Mouse (Mus musculus) erythroblast, adult 5-6 weeks (primary cell): ENCODE measurements around the gene Lce1i. TPM values are rescaled to one million over a fixed set of nuclear protein-coding genes. Genes with fewer than 3 reads are reported as not detected.
"Not testable (repeated sequence)": the region's sequence is repeated elsewhere in the genome, so short reads cannot be mapped to it uniquely, and the experiment has no call there.

Experiments used
- ATAC-seq: replicated peaks from 2 replicates; pipeline ENCODE4 v1.8.0; 2016; ENCODE audit warnings: moderate number of reproducible peaks, mild to moderate bottlenecking, moderate TSS enrichment, inconsistent platforms; ENCODE audit not compliant: poor library complexity, low FRiP score, severe bottlenecking
- total RNA-seq, 2 experiments: library from RNA; stranded (forward) in 1 of 2; stranded (reverse) in 1 of 2; fragments of 150-400 nt in 1 of 2; fragments of 200-764, 138-1000 nt in 1 of 2; gene quantifications; 2 replicates each; pipeline versions ENCODE4 v1.2.3 to v1.2.4; 2015 to 2017; ENCODE audit warnings: low replicate concordance in 2 of 2

Gene Lce1i
- total RNA-seq (2015; ENCODE audit: low replicate concordance) (not detected in 2 replicates), total RNA-seq (2017; ENCODE audit: low replicate concordance) (not detected in 2 replicates)

DNA sequence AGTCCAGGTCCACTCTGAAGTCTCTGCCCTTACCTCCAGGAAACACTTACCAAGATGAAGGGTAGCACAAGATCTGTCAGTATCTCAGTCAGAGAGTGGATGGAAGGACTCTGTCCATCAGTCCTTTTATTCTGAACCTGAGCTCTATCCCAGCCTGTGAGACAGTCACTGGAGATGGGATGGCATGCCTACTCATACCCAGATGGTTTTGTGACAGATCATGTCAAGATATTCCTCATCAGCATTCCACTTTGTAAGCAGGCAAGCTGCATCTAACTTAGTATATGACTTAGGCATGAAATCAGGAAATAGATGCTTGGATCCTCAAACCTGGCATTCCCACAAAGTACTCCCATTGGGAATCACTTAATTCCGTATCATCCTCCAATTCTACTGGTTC, at the start of gene Lce1i:
TSS of gene Lce1i (minus strand) at position 101 of the 400 bp plus-strand sequence.
- ATAC-seq: no peak

DNA sequence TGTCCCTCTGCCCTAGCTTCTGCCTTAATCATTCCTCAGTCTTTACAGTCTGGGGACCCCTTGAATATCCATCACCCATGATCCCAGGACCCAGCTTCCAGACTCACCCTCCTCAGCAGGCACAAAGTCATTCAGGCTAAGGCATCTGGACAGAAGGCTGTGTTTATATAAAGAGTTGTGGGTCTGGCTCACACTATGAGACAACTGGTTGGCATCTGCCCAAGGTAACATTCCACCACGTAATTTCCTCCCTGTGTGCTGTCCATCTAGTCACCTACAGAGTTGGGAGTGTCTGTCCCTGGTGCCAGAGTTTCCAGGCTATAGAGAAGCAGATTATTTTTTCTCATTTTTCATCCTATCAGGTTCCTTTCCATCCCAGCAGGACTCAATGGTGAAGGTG, 48.4 kb upstream of the Lce1i start, which contains the start of gene Kprp:
TSS of gene Kprp (minus strand) at position 140 of the 400 bp plus-strand sequence.
- ATAC-seq: no peak

DNA sequence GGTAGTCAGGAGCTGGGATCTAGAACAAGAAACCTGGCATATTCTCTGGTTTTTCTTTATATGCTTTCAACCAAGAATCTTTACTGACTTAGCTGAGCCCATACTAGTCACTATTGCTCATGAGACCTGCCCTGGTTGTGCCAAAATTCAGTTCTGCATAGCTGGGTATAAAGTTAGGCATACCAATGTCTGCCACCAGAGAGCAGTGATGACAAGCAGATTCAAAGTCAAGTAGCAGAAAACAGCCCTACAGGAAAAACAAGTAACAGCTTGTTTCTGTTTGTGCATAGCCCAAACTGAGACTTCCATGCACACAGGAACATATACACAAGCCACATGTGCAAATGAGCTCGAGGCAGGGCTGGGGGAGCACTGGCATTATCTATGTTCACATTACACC, 47.1 kb upstream of the Lce1i start:
- no peak for ATAC-seq

DNA sequence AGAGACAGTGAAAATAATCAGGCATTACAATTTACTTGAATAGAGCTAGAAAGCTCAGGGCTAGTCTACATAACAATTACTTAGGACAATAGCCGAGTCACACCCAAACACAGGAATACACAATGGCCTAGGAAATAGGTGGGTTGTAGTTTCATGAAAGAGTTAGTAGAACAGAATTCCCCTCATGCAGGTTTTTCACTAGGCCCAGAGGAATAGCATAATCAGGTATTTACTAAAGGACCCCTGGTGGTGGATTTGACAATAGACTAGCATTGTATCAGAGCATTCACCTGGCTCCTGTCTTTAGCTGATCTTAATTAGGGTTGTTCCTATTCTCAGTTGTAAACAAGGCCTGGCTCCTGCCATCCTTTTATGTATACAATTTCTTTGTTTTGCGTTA, 37.3 kb upstream of the Lce1i start:
- not testable (repeated sequence) for ATAC-seq

DNA sequence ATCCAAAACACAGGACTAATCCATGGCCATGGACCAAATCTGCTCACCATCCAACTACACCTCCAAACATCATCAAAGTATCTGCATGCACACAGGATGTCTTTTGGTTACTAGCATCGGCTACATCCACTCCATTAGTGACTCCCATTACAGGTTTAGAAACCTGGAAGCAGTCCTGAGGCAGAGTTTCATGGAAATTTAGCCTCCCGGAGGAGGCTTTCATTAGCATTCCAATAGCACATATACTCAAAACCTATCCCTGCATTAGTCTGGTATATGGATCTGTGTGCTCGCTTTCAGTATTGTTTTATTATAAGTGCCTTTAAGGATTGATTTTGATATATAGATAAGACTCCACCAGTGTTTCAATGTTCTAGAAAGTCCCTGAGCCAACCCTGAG, 36.9 kb upstream of the Lce1i start:
- no peak for ATAC-seq

DNA sequence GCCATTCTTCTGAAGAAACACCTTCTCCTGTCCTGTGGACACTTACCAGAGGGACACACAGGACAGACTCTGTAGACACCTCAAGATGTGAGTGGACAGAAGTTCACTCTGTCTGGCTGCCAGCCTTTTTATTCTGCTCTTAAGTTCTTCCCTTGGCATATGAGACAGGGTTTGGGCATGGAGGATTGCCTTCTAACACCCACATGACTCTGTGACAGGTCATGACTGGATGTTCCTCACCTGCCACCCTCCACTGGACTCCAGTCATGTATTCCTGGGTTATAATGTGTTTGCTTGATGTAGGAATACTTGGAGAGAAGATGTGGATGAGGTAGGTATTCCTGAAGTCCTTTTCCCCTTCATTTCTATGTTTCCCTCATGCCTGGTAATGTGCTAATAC, 29.1 kb upstream of the Lce1i start, which contains the start of gene Lce1k:
TSS of gene Lce1k (minus strand) at position 101 of the 400 bp plus-strand sequence.
- ATAC-seq: no peak

DNA sequence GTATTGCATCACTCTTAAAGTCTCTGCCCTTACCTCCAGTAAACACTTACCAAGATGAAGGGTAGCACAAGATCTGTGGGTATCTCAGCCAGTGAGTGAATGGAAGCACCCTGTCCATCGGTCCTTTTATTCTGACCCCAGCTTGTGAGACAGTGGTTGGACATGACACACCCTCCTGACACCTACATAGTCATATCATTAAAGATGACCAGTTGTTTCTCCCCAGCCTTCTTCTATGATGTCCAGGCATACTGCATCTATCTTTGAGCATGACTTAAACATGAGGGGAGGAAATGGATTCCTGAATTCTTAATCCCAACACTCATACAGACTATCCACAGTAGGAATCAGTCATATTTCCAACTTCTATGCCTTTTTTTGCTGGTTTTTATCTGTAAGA, 11.7 kb upstream of the Lce1i start, which contains the start of gene Lce1j:
TSS of gene Lce1j (minus strand) at position 101 of the 400 bp plus-strand sequence.
- ATAC-seq: no peak

DNA sequence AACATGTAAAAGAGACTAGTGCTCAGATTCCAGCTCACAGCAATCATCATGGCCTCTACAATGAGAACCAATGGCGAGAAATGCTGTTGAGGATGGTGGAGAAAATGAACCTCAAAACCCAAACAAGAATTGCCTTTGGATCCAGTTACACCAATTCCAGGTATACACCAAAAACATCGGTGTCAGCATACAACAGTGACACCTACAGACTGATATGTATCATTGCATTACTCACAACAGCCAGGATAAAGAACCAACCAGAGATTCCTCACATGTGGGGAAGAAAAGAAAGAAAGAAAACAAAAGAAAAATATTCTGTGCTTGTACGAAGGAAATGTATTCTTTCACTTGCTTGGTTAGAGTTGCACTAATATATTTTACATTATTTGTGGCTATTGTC, 7.1 kb downstream of the Lce1i start:
- ATAC-seq: no peak

DNA sequence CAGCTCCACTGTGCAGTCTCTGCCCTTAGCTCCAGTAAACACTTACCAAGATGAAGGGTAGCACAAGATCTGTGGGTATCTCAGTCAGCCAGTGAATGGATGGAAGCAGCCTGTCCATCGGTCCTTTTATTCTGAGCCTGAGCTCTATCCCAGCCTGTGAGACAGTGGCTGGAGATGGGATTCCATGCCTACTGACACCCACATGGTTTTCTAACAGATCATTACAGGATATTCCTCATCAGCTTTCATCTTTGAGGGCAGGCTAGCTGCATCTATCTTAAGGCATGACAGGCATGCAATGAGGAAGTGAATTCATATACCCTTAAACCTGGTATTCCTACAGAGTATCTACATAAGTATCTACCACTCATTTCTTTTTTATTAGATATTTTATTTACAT, 13.7 kb downstream of the Lce1i start, which contains the start of gene Lce1h:
TSS of gene Lce1h (minus strand) at position 101 of the 400 bp plus-strand sequence.
- no peak for ATAC-seq

DNA sequence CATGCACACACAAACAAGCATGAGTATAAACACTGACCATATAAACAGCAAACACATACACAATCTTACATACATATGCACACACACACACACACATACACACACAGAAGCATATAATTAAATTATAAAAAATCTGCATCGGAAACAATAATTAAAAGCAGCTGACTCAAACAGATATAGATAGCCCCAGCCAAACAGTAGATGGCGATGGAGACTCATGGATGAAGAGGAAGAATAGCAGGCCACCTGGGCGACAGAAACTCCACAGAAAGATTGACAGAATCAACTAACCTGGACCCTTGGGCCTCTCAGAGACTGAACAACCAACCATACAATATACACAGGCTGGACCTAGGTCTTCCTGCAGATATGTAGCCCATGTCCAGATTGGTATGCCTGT, 25.5 kb downstream of the Lce1i start:
- no peak for ATAC-seq

DNA sequence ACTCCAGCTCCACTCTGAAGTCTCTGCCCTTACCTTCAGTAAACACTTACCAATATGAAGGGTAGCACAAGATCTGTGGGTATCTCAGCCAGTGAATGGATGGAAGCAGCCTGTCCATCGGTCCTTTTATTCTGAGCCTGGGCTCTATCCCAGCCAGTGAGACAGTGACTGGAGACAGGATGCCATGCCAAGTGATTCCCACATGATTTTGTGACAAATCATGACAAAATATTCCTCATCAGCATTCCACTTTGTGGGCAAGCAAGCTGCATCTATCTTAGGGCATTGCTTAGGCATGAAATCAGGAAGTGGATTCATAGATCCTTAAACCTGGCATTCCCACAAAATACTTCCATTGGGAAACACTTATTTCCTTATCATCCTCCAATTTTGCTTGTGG, 26.5 kb downstream of the Lce1i start, which contains the start of gene Lce1g:
TSS of gene Lce1g (minus strand) at position 101 of the 400 bp plus-strand sequence.
- no peak for ATAC-seq

DNA sequence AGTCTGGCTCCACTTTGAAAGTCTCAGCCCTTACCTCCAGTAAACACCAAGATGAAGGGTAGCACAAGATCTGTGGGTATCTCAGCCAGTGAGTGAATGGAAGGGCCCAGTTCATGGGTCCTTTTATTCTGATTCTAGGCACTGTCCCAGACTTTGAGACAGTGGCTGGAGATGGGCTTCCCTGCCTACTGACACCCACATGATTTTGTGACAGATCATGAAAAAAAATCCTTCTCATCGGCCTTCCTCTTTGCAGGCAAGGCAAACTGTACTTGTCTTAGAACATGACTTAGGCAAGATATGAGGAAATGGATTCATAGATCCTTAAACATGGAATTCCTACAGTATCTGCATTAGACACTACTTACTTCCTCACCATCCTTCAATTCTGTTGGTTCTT, 39.7 kb downstream of the Lce1i start, which contains the start of gene Gm38119:
TSS of gene Gm38119 (minus strand) at position 101 of the 400 bp plus-strand sequence.
- no peak for ATAC-seq

Other genes starting within 250 kb of the Lce1i start
- not detected in 2 replicates for gene 2310046K23Rik, start 244.4 kb downstream of the Lce1i start, total RNA-seq (2015; ENCODE audit: low replicate concordance)
- not detected in 2 replicates for gene 2310046K23Rik, start 244.4 kb downstream of the Lce1i start, total RNA-seq (2017; ENCODE audit: low replicate concordance)
- 1.0 TPM in 1 of 2 replicates, not detected in the other for gene Ivl, start 205.2 kb downstream of the Lce1i start, total RNA-seq (2015; ENCODE audit: low replicate concordance)
- gene Ivl, start 205.2 kb downstream of the Lce1i start, total RNA-seq (2017; ENCODE audit: low replicate concordance): 0.56 TPM in 1 of 2 replicates, not detected in the other
- gene Smcp, start 189.9 kb downstream of the Lce1i start, total RNA-seq (2015; ENCODE audit: low replicate concordance): not detected in 2 replicates
- not detected in 2 replicates for gene Smcp, start 189.9 kb downstream of the Lce1i start, total RNA-seq (2017; ENCODE audit: low replicate concordance)
- gene 2210017I01Rik, start 171.4 kb downstream of the Lce1i start, total RNA-seq (2015; ENCODE audit: low replicate concordance): not detected in 2 replicates
- not detected in 2 replicates for gene 2210017I01Rik, start 171.4 kb downstream of the Lce1i start, total RNA-seq (2017; ENCODE audit: low replicate concordance)
- gene Lce6a, start 157.2 kb downstream of the Lce1i start, total RNA-seq (2015; ENCODE audit: low replicate concordance): not detected in 2 replicates
- not detected in 2 replicates for gene Lce6a, start 157.2 kb downstream of the Lce1i start, total RNA-seq (2017; ENCODE audit: low replicate concordance)
- gene Lce1a1, start 130.6 kb downstream of the Lce1i start, total RNA-seq (2015; ENCODE audit: low replicate concordance): not detected in 2 replicates
- not detected in 2 replicates for gene Lce1a1, start 130.6 kb downstream of the Lce1i start, total RNA-seq (2017; ENCODE audit: low replicate concordance)
- gene Lce1b, start 122.0 kb downstream of the Lce1i start, total RNA-seq (2015; ENCODE audit: low replicate concordance): not detected in 2 replicates
- gene Lce1b, start 122.0 kb downstream of the Lce1i start, total RNA-seq (2017; ENCODE audit: low replicate concordance): not detected in 2 replicates
- not detected in 2 replicates for gene Lce1a2, start 108.6 kb downstream of the Lce1i start, total RNA-seq (2015; ENCODE audit: low replicate concordance)
- gene Lce1a2, start 108.6 kb downstream of the Lce1i start, total RNA-seq (2017; ENCODE audit: low replicate concordance): not detected in 2 replicates
- gene Lce1c, start 99.7 kb downstream of the Lce1i start, total RNA-seq (2015; ENCODE audit: low replicate concordance): not detected in 2 replicates
- gene Lce1c, start 99.7 kb downstream of the Lce1i start, total RNA-seq (2017; ENCODE audit: low replicate concordance): not detected in 2 replicates
- gene Lce1d, start 91.7 kb downstream of the Lce1i start, total RNA-seq (2015; ENCODE audit: low replicate concordance): not detected in 2 replicates
- gene Lce1d, start 91.7 kb downstream of the Lce1i start, total RNA-seq (2017; ENCODE audit: low replicate concordance): not detected in 2 replicates
- not detected in 2 replicates for gene Lce1e, start 69.8 kb downstream of the Lce1i start, total RNA-seq (2015; ENCODE audit: low replicate concordance)
- not detected in 2 replicates for gene Lce1e, start 69.8 kb downstream of the Lce1i start, total RNA-seq (2017; ENCODE audit: low replicate concordance)
- gene Lce1f, start 58.5 kb downstream of the Lce1i start, total RNA-seq (2015; ENCODE audit: low replicate concordance): not detected in 2 replicates
- not detected in 2 replicates for gene Lce1f, start 58.5 kb downstream of the Lce1i start, total RNA-seq (2017; ENCODE audit: low replicate concordance)
- not detected in 2 replicates for gene Gm38119, start 39.8 kb downstream of the Lce1i start, total RNA-seq (2015; ENCODE audit: low replicate concordance)
- gene Gm38119, start 39.8 kb downstream of the Lce1i start, total RNA-seq (2017; ENCODE audit: low replicate concordance): not detected in 2 replicates
- not detected in 2 replicates for gene Lce1g, start 26.6 kb downstream of the Lce1i start, total RNA-seq (2015; ENCODE audit: low replicate concordance)
- not detected in 2 replicates for gene Lce1g, start 26.6 kb downstream of the Lce1i start, total RNA-seq (2017; ENCODE audit: low replicate concordance)
- not detected in 2 replicates for gene Lce1h, start 13.8 kb downstream of the Lce1i start, total RNA-seq (2015; ENCODE audit: low replicate concordance)
- gene Lce1h, start 13.8 kb downstream of the Lce1i start, total RNA-seq (2017; ENCODE audit: low replicate concordance): not detected in 2 replicates
- gene Lce1j, start 11.6 kb upstream of the Lce1i start, total RNA-seq (2015; ENCODE audit: low replicate concordance): not detected in 2 replicates
- not detected in 2 replicates for gene Lce1j, start 11.6 kb upstream of the Lce1i start, total RNA-seq (2017; ENCODE audit: low replicate concordance)
- gene Lce1k, start 29.0 kb upstream of the Lce1i start, total RNA-seq (2015; ENCODE audit: low replicate concordance): not detected in 2 replicates
- gene Lce1k, start 29.0 kb upstream of the Lce1i start, total RNA-seq (2017; ENCODE audit: low replicate concordance): not detected in 2 replicates
- not detected in 2 replicates for gene Kprp, start 48.3 kb upstream of the Lce1i start, total RNA-seq (2015; ENCODE audit: low replicate concordance)
- not detected in 2 replicates for gene Kprp, start 48.3 kb upstream of the Lce1i start, total RNA-seq (2017; ENCODE audit: low replicate concordance)
- not detected in 2 replicates for gene Lce1l, start 72.4 kb upstream of the Lce1i start, total RNA-seq (2015; ENCODE audit: low replicate concordance)
- gene Lce1l, start 72.4 kb upstream of the Lce1i start, total RNA-seq (2017; ENCODE audit: low replicate concordance): not detected in 2 replicates
- gene 2310050C09Rik, start 91.3 kb upstream of the Lce1i start, total RNA-seq (2015; ENCODE audit: low replicate concordance): not detected in 2 replicates
- gene 2310050C09Rik, start 91.3 kb upstream of the Lce1i start, total RNA-seq (2017; ENCODE audit: low replicate concordance): not detected in 2 replicates
- gene Lce3a, start 147.3 kb upstream of the Lce1i start, total RNA-seq (2015; ENCODE audit: low replicate concordance): not detected in 2 replicates
- gene Lce3a, start 147.3 kb upstream of the Lce1i start, total RNA-seq (2017; ENCODE audit: low replicate concordance): not detected in 2 replicates
- gene Lce3b, start 154.1 kb upstream of the Lce1i start, total RNA-seq (2015; ENCODE audit: low replicate concordance): not detected in 2 replicates
- not detected in 2 replicates for gene Lce3b, start 154.1 kb upstream of the Lce1i start, total RNA-seq (2017; ENCODE audit: low replicate concordance)
- not detected in 2 replicates for gene Lce3c, start 165.6 kb upstream of the Lce1i start, total RNA-seq (2015; ENCODE audit: low replicate concordance)
- gene Lce3c, start 165.6 kb upstream of the Lce1i start, total RNA-seq (2017; ENCODE audit: low replicate concordance): not detected in 2 replicates
- gene Lce3d, start 178.5 kb upstream of the Lce1i start, total RNA-seq (2015; ENCODE audit: low replicate concordance): not detected in 2 replicates
- not detected in 2 replicates for gene Lce3d, start 178.5 kb upstream of the Lce1i start, total RNA-seq (2017; ENCODE audit: low replicate concordance)
- gene Lce3e, start 188.2 kb upstream of the Lce1i start, total RNA-seq (2015; ENCODE audit: low replicate concordance): not detected in 2 replicates
- not detected in 2 replicates for gene Lce3e, start 188.2 kb upstream of the Lce1i start, total RNA-seq (2017; ENCODE audit: low replicate concordance)
- not detected in 2 replicates for gene Lce3f, start 213.3 kb upstream of the Lce1i start, total RNA-seq (2015; ENCODE audit: low replicate concordance)
- not detected in 2 replicates for gene Lce3f, start 213.3 kb upstream of the Lce1i start, total RNA-seq (2017; ENCODE audit: low replicate concordance)
- gene Crct1, start 236.8 kb upstream of the Lce1i start, total RNA-seq (2015; ENCODE audit: low replicate concordance): not detected in 2 replicates
- gene Crct1, start 236.8 kb upstream of the Lce1i start, total RNA-seq (2017; ENCODE audit: low replicate concordance): not detected in 2 replicates
- gene Lce1m, start 240.2 kb upstream of the Lce1i start, total RNA-seq (2015; ENCODE audit: low replicate concordance): not detected in 2 replicates
- not detected in 2 replicates for gene Lce1m, start 240.2 kb upstream of the Lce1i start, total RNA-seq (2017; ENCODE audit: low replicate concordance)